Mouse (Mus musculus) olfactory bulb, adult 2 months (tissue): Measurements from ENCODE around the gene Pcbp1. TPM values are rescaled to one million over a fixed set of nuclear protein-coding genes. Genes with fewer than 3 reads are reported as not detected.

ENCODE experiments used
- H3K27ac ChIP-seq: fragments of 200-500 bp; 2 replicates; pipeline ENCODE4 v1.5.1; 2012; ENCODE audit warnings: low read depth, low read length; ENCODE audit not compliant: insufficient read depth
- H3K4me1 ChIP-seq: fragments of 200-500 bp; 2 replicates; pipeline ENCODE4 v1.6.1; 2012; ENCODE audit warnings: low read length; ENCODE audit not compliant: control insufficient read depth, insufficient read depth
- H3K4me3 ChIP-seq: fragments of 200-500 bp; 2 replicates; pipeline ENCODE4 v1.5.1; 2012; ENCODE audit warnings: mild to moderate bottlenecking, low read depth, low read length, moderate library complexity; ENCODE audit not compliant: insufficient read depth
- CTCF ChIP-seq: fragments of 200-500 bp; IDR thresholded peaks from 2 replicates; pipeline ENCODE4 v1.5.1; 2012; ENCODE audit warnings: low read depth, mild to moderate bottlenecking, low read length, moderate library complexity; ENCODE audit not compliant: insufficient read depth
- POLR2A ChIP-seq: fragments of 200-500 bp; IDR thresholded peaks from 2 replicates; pipeline ENCODE4 v1.6.1; 2012; ENCODE audit warnings: mild to moderate bottlenecking, low read depth, low read length, moderate library complexity; ENCODE audit not compliant: insufficient read depth
- WGBS: fragments of 180-500 bp; shearing (Covaris S2); methylation state at CpG from one replicate; pipeline ENCODE4 v1.1.7; 2018; 5-methylcytosine and 5-hydroxymethylcytosine counted together
- polyA plus RNA-seq: library from polyadenylated mRNA; stranded (reverse); fragments of >200 nt; gene quantifications from 2 replicates; pipeline ENCODE4 v1.2.4, GENCODE M21; 2012; ENCODE audit warnings: low replicate concordance; ENCODE audit not compliant: missing spikeins, insufficient read depth, insufficient read length

Gene Pcbp1
- polyA plus RNA-seq, 1 experiment = not detected

DNA sequence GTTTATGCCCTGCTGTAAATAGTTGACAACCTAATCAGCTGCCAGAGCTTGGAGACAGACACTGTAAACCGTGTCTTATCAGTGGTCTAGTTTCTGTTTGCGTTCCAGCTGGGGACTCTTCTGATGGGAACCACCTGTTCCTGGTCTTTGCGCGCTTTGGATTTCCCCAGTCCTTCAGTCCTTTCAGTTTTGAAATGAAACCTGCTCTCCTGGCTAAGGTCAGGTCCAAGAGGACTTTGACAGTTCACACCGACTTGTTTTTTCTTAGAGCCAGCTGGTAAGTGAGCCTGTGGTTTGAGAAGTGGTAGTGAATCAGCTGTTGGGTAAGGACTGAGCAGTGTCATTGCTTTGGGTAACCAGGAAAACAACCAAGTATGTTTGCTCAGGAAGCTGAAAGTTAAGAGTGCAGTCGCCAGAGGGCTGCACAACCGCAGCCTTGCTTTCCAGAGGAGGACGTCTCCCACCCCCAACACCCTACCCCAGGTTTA is 21.8 kb upstream of the Pcbp1 start:
- Histone ChIP-seq H3K4me1 (no peaks in the 10 kb centered on the region), H3K4me3 (no peak overlapping the region), H3K27ac (no peak overlapping the region)
- TF ChIP-seq POLR2A = no peak
- 95% methylated on average over 8 of the region's 8 CpGs for WGBS

DNA sequence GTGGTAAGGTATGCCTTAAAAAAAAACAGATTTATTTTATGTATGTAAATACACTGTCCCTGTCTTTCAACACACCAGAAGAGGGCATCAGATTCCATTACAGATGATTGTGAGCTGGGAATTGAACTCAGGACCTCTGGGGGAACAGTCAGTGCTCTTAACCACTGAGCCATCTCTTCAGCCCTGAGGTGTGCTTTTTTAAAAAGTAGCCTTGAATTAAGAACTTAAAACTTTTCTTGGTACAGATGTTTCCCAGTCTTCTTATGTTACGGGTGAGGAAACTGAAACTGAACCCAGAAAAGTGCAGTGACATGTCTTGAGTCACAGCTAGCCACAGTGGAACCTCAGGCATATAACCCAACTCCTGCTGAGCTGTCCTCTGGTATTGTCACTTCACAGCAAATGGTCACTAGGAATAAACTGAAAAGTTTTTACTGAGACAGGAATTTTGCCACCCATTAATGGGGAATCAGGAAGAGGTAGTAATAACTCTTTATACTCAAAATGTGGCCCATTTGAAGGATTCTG is 21.2 kb upstream of the Pcbp1 start:
- no peak overlapping the region for H3K27ac ChIP-seq
- 96% methylated on average over 1 of the region's 1 CpGs for WGBS
- no peak overlapping the region for H3K4me3 ChIP-seq
- H3K4me1 ChIP-seq = no peaks in the 10 kb centered on the region
- TF ChIP-seq POLR2A (no peak), CTCF (no peak)

GRCm38 (mm10) chr6:86545236-86545635 is 19.1 kb upstream of the Pcbp1 start:
- WGBS = 43% methylated on average over 4 of the region's 4 CpGs
- TF ChIP-seq CTCF (no peak), POLR2A (no peak)
- H3K4me3 ChIP-seq = no peak overlapping the region
- no peaks in the 10 kb centered on the region for H3K4me1 ChIP-seq
- no peak overlapping the region for H3K27ac ChIP-seq

DNA sequence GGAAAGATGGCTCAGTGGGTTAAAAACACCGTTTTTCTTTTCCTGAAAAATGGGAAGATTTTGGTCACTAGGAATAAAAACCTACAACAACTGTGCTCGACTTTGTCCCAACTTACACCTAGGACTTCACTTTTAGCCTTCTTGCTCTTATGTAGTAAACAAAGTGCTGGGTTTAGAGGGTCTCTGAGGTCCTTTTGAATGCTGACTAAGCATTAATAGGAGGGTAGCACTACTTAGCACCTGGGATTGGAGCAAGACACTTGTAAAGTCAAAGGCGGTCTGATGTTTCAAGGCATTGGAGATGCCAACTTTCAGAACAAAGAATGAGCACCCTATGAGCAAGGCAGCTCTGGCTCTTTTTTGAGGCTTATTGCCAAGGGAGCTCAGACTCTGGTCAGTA is 17.7 kb upstream of the Pcbp1 start:
- 75% methylated on average over 3 of the region's 3 CpGs for WGBS
- no peak for TF ChIP-seq CTCF
- TF ChIP-seq POLR2A = no peak
- no peaks in the 10 kb centered on the region for H3K4me1 ChIP-seq
- no peak overlapping the region for H3K4me3 ChIP-seq
- no peak overlapping the region for H3K27ac ChIP-seq

DNA sequence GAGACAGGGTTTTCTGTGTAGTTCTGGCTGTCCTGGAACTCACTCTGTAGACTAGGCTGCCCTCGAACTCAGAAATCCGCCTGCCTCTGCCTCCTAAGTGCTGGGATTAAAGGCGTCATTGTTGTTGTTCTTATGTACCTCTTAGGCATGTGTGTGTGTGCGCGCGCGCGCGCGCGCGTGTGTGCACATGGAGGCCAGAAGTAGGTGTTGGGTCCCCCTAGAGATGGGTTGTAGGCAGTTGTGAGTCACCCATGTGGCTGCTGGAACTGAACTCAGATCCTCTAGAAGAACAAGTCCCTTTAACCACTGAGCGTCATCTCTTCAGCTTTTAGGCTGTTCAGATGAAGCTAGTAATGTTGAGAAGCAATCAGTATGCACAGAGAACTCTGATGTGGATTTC is 16.9 kb upstream of the Pcbp1 start:
- H3K4me1 ChIP-seq = no peaks in the 10 kb centered on the region
- TF ChIP-seq POLR2A (no peak), CTCF (no peak)
- no peak overlapping the region for H3K4me3 ChIP-seq
- 98% methylated on average over 13 of the region's 13 CpGs for WGBS
- H3K27ac ChIP-seq = no peak overlapping the region

GRCm38 (mm10) chr6:86541650-86542049 is 15.5 kb upstream of the Pcbp1 start:
- WGBS = 85% methylated on average over 2 of the region's 2 CpGs
- no peak overlapping the region for H3K4me3 ChIP-seq
- no peak overlapping the region for H3K27ac ChIP-seq
- H3K4me1 ChIP-seq = no peaks in the 10 kb centered on the region
- TF ChIP-seq POLR2A = no peak
- TF ChIP-seq CTCF = no peak

- Histone ChIP-seq H3K4me3 (no peak overlapping the region), H3K27ac (no peak overlapping the region), H3K4me1 (peaks cover 2% of the 10 kb centered on the region; the same call in 1 of the 2 replicates)
- no peak for TF ChIP-seq CTCF
- TF ChIP-seq POLR2A = no peak
- 65% methylated on average over 1 of the region's 1 CpGs for WGBS
These were observed 2.3 kb upstream of the Pcbp1 start for GRCm38 (mm10) chr6:86528451-86528785.

DNA sequence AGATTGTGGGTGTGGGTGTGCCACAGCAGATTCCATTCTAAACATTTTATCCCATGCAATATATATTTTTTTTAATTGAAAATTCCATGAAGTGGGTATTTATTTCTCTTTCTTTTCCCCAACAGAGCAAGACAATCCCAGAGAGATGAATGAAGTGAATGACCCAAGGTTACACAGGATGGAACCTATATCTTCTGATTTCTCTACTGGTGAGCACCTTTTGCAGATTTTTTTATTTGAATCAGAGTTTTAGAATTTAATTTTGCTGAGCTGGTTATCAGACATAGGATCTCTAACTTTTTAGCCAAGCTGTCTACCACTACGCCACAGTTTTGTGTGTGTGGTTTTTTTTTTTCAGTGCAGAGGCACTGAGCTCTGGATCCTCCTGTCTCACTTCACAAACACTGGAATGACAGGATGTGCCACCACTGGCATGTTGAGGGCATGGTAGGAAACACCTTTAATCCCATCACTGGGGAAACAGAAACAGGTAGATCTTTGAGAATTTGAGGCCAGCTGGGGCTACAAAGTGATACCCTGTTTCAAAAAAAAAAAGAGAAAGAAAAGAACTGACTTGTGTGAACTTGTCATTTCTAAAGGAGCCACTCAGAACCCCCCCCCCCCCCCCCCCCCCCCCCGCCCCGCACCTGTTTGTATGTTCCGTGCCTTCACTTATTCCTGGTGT is 1.8 kb upstream of the Pcbp1 start:
- H3K27ac ChIP-seq = peak overlapping the region; percentile 100; the same call in 1 of the 2 replicates
- H3K4me1 ChIP-seq = peaks cover 2% of the 10 kb centered on the region; the same call in 1 of the 2 replicates
- H3K4me3 ChIP-seq = no peak overlapping the region
- TF ChIP-seq POLR2A (no peak), CTCF (no peak)
- WGBS = 23% methylated on average over 4 of the region's 4 CpGs

GRCm38 (mm10) chr6:86526961-86527740 is 1.0 kb upstream of the Pcbp1 start:
- Histone ChIP-seq H3K4me3 (peak overlapping the region; percentile 64), H3K27ac (peak overlapping the region; percentile 100), H3K4me1 (peaks cover 2% of the 10 kb centered on the region; the same call in 1 of the 2 replicates)
- TF ChIP-seq CTCF = no peak
- TF ChIP-seq POLR2A = peak; percentile 13; the same call in 1 of the 2 replicates
- 4% methylated on average over 49 of the region's 49 CpGs for WGBS
